Mouse (Mus musculus): ENCODE data around the gene Tbx1. TPM values are rescaled to one million over a fixed set of nuclear protein-coding genes. Genes with fewer than 3 reads are reported as not detected.

Gene Tbx1
- polyA plus RNA-seq, 1 experiment from 2014 or later, result 1.1 TPM

GRCm38 (mm10) chr16:18625791-18626311 lies 35.4 kb upstream of the Tbx1 start:
- Histone ChIP-seq H3K36me3 (ENCODE audit: control insufficient read depth, insufficient read depth, low read length) (peaks cover 2% of the 10 kb centered on the region; the same call in 1 of the 2 replicates), H3K27ac (ENCODE audit: low read length) (no peak overlapping the region), H3K27me3 (ENCODE audit: control insufficient read depth, insufficient read depth, low read length) (peaks cover 51% of the 10 kb centered on the region), H3K4me3 (ENCODE audit: low read depth, low read length) (peak overlapping the region; percentile 42), H3K4me2 (replicated peaks; ENCODE audit: low read depth, low read length) (peak overlapping the region; percentile 79), H3K9ac (replicated peaks; ENCODE audit: low read depth, low read length) (peak overlapping the region; percentile 22; the same call in 1 of the 2 replicates), H3K9me3 (ENCODE audit: control insufficient read depth, low read depth, low read length) (no peaks in the 10 kb centered on the region), H3K4me1 (ENCODE audit: control insufficient read depth, insufficient read depth, low read length) (peaks cover 28% of the 10 kb centered on the region)
- no peak for ATAC-seq (ENCODE audit: insufficient number of reproducible peaks, insufficient read depth, low FRiP score, low read depth)
- 20% methylated on average over 26 of the region's 26 CpGs for WGBS

GRCm38 (mm10) chr16:18625097-18625496 lies 34.6 kb upstream of the Tbx1 start:
- WGBS, result 63% methylated on average over 14 of the region's 14 CpGs
- no peak overlapping the region for H3K27ac ChIP-seq (ENCODE audit: low read length)
- H3K9me3 ChIP-seq (ENCODE audit: control insufficient read depth, low read depth, low read length), result no peaks in the 10 kb centered on the region
- no peak overlapping the region for H3K4me2 ChIP-seq (replicated peaks; ENCODE audit: low read depth, low read length)
- H3K36me3 ChIP-seq (ENCODE audit: control insufficient read depth, insufficient read depth, low read length), result peaks cover 2% of the 10 kb centered on the region; the same call in 1 of the 2 replicates
- H3K4me1 ChIP-seq (ENCODE audit: control insufficient read depth, insufficient read depth, low read length), result peaks cover 28% of the 10 kb centered on the region
- no peak overlapping the region for H3K9ac ChIP-seq (replicated peaks; ENCODE audit: low read depth, low read length)
- peaks cover 58% of the 10 kb centered on the region for H3K27me3 ChIP-seq (ENCODE audit: control insufficient read depth, insufficient read depth, low read length)
- ATAC-seq (ENCODE audit: insufficient number of reproducible peaks, insufficient read depth, low FRiP score, low read depth), result no peak
- H3K4me3 ChIP-seq (ENCODE audit: low read depth, low read length), result no peak overlapping the region

GRCm38 (mm10) chr16:18624641-18625040 lies 34.2 kb upstream of the Tbx1 start:
- no peak for ATAC-seq (ENCODE audit: insufficient number of reproducible peaks, insufficient read depth, low FRiP score, low read depth)
- Histone ChIP-seq H3K4me1 (ENCODE audit: control insufficient read depth, insufficient read depth, low read length) (peaks cover 28% of the 10 kb centered on the region), H3K4me2 (replicated peaks; ENCODE audit: low read depth, low read length) (no peak overlapping the region), H3K9me3 (ENCODE audit: control insufficient read depth, low read depth, low read length) (no peaks in the 10 kb centered on the region), H3K27ac (ENCODE audit: low read length) (no peak overlapping the region), H3K4me3 (ENCODE audit: low read depth, low read length) (no peak overlapping the region), H3K27me3 (ENCODE audit: control insufficient read depth, insufficient read depth, low read length) (peaks cover 63% of the 10 kb centered on the region), H3K9ac (replicated peaks; ENCODE audit: low read depth, low read length) (no peak overlapping the region), H3K36me3 (ENCODE audit: control insufficient read depth, insufficient read depth, low read length) (peaks cover 2% of the 10 kb centered on the region; the same call in 1 of the 2 replicates)
- WGBS, result 56% methylated on average over 15 of the region's 15 CpGs

GRCm38 (mm10) chr16:18623751-18624540 lies 33.5 kb upstream of the Tbx1 start:
- Histone ChIP-seq H3K9me3 (ENCODE audit: control insufficient read depth, low read depth, low read length) (no peaks in the 10 kb centered on the region), H3K27me3 (ENCODE audit: control insufficient read depth, insufficient read depth, low read length) (peaks cover 70% of the 10 kb centered on the region), H3K4me2 (replicated peaks; ENCODE audit: low read depth, low read length) (no peak overlapping the region), H3K4me1 (ENCODE audit: control insufficient read depth, insufficient read depth, low read length) (peaks cover 25% of the 10 kb centered on the region), H3K9ac (replicated peaks; ENCODE audit: low read depth, low read length) (no peak overlapping the region), H3K4me3 (ENCODE audit: low read depth, low read length) (no peak overlapping the region), H3K36me3 (ENCODE audit: control insufficient read depth, insufficient read depth, low read length) (peaks cover 2% of the 10 kb centered on the region; the same call in 1 of the 2 replicates), H3K27ac (ENCODE audit: low read length) (no peak overlapping the region)
- 66% methylated on average over 15 of the region's 15 CpGs for WGBS
- no peak for ATAC-seq (ENCODE audit: insufficient number of reproducible peaks, insufficient read depth, low FRiP score, low read depth)

- H3K4me1 ChIP-seq (ENCODE audit: control insufficient read depth, insufficient read depth, low read length), result peaks cover 19% of the 10 kb centered on the region
- ATAC-seq (ENCODE audit: insufficient number of reproducible peaks, insufficient read depth, low FRiP score, low read depth), result no peak
- WGBS, result 60% methylated on average over 29 of the region's 29 CpGs
Observed at GRCm38 (mm10) chr16:18622916-18623750, 32.7 kb upstream of the Tbx1 start.

GRCm38 (mm10) chr16:18622019-18622418 lies 31.5 kb upstream of the Tbx1 start, which contains the start of gene Gp1bb:
Gene Gp1bb, minus strand, starts transcription at chr16:18622403.
- no peaks in the 10 kb centered on the region for H3K9me3 ChIP-seq (ENCODE audit: control insufficient read depth, low read depth, low read length)
- no peak within 1 kb of the TSS for H3K27ac ChIP-seq (ENCODE audit: low read length)
- peaks cover 19% of the 10 kb centered on the region for H3K4me1 ChIP-seq (ENCODE audit: control insufficient read depth, insufficient read depth, low read length)
- WGBS, result 29% methylated on average over 17 of the region's 17 CpGs
- H3K27me3 ChIP-seq (ENCODE audit: control insufficient read depth, insufficient read depth, low read length), result peaks cover 70% of the 10 kb centered on the region
- H3K4me3 ChIP-seq (ENCODE audit: low read depth, low read length), result peak within 1 kb of the TSS; percentile 40
- H3K4me2 ChIP-seq (replicated peaks; ENCODE audit: low read depth, low read length), result peak within 1 kb of the TSS; percentile 88
- ATAC-seq (ENCODE audit: insufficient number of reproducible peaks, insufficient read depth, low FRiP score, low read depth), result no peak
- peaks cover 2% of the 10 kb centered on the region; the same call in 1 of the 2 replicates for H3K36me3 ChIP-seq (ENCODE audit: control insufficient read depth, insufficient read depth, low read length)
- H3K9ac ChIP-seq (replicated peaks; ENCODE audit: low read depth, low read length), result no peak within 1 kb of the TSS

More at GRCm38 (mm10) chr16:18622916-18623750, 32.7 kb upstream of the Tbx1 start:
- no peak overlapping the region for H3K4me2 ChIP-seq (replicated peaks; ENCODE audit: low read depth, low read length)
- no peak overlapping the region for H3K27ac ChIP-seq (ENCODE audit: low read length)
- no peaks in the 10 kb centered on the region for H3K9me3 ChIP-seq (ENCODE audit: control insufficient read depth, low read depth, low read length)
- H3K36me3 ChIP-seq (ENCODE audit: control insufficient read depth, insufficient read depth, low read length), result peaks cover 2% of the 10 kb centered on the region; the same call in 1 of the 2 replicates
- no peak overlapping the region for H3K9ac ChIP-seq (replicated peaks; ENCODE audit: low read depth, low read length)
- peaks cover 71% of the 10 kb centered on the region for H3K27me3 ChIP-seq (ENCODE audit: control insufficient read depth, insufficient read depth, low read length)
- H3K4me3 ChIP-seq (ENCODE audit: low read depth, low read length), result no peak overlapping the region

- 8% methylated on average over 38 of the region's 38 CpGs for WGBS
- H3K4me1 ChIP-seq (ENCODE audit: control insufficient read depth, insufficient read depth, low read length), result peaks cover 17% of the 10 kb centered on the region
- H3K9ac ChIP-seq (replicated peaks; ENCODE audit: low read depth, low read length), result no peak overlapping the region
- H3K4me3 ChIP-seq (ENCODE audit: low read depth, low read length), result peak overlapping the region; percentile 40
- H3K36me3 ChIP-seq (ENCODE audit: control insufficient read depth, insufficient read depth, low read length), result peaks cover 2% of the 10 kb centered on the region; the same call in 1 of the 2 replicates
- peaks cover 66% of the 10 kb centered on the region for H3K27me3 ChIP-seq (ENCODE audit: control insufficient read depth, insufficient read depth, low read length)
- peak overlapping the region; percentile 88 for H3K4me2 ChIP-seq (replicated peaks; ENCODE audit: low read depth, low read length)
- no peaks in the 10 kb centered on the region for H3K9me3 ChIP-seq (ENCODE audit: control insufficient read depth, low read depth, low read length)
- no peak overlapping the region for H3K27ac ChIP-seq (ENCODE audit: low read length)
- ATAC-seq (ENCODE audit: insufficient number of reproducible peaks, insufficient read depth, low FRiP score, low read depth), result no peak
Observed at GRCm38 (mm10) chr16:18621362-18622001, 31.0 kb upstream of the Tbx1 start.

Data from stomach, embryonic 14.5 days (tissue).